Mouse (Mus musculus) kidney, postnatal 25 days (tissue): ENCODE data around the gene Zfhx2.

Experiments
- DNase-seq, 2 experiments: peaks; one replicate each; pipeline ENCODE4 v3.0.0; 2021; ENCODE audit warnings: mixed read lengths in 2 of 2

Gene Zfhx2

DNA sequence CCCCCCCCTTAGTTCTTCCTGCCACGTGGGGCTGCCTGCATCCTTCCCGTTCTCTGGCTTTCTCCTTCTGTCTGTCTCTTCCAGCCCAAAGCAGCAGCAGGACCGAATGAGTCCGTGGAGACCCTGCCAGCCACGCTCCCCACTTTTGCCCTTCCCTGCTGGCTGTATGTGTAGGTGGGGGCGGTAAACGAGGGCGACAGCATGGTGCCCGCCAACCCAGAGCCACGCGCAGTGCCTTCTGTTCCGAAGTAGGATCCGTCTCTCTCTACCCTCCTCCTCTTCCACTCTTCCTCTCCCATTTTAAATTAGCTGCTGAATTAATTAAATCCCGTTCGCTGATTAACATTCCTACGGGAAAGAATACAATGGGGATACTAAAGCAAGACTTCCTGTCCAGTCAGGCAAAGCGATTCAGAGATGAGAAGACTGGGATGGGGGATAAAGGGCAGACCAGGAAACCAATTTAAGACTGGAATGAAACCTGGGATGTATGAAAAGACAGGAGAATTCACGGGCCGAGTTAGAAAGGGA is 59.4 kb downstream of the Zfhx2 start:
- DNase-seq, result no peak

DNA sequence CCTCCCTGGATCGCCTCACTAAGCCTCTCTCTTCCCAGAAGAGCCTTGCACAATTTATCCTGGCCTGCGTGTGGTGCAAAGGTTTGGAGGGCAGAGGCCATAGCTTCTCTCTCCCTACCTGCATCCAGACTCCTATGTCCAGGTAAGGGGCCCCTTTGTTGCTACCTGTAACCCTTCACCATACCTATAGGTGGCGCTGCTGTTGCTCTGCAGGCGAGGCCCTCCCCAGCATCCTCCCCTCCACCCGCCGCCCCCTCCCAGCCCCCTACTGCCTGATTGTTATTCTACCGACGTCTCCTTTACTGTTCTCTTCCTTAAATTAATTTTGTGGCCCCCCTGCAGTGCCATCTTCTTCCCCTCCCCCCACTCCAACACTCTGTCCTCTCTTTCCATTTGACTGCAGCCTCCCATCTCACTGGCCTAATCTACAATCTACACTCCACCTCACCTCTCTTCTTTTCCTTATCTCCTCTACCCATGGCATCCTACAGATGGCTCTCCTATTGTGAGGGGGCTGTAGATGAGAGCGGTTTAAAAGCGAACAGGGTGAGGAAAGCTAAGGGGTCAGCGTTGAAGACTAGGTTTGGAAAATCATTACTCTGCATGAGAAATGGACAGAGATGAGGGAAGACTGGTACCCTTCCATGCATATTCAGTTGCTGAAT is 63.0 kb downstream of the Zfhx2 start:
- peak; percentile 18 to 35 for DNase-seq

DNA sequence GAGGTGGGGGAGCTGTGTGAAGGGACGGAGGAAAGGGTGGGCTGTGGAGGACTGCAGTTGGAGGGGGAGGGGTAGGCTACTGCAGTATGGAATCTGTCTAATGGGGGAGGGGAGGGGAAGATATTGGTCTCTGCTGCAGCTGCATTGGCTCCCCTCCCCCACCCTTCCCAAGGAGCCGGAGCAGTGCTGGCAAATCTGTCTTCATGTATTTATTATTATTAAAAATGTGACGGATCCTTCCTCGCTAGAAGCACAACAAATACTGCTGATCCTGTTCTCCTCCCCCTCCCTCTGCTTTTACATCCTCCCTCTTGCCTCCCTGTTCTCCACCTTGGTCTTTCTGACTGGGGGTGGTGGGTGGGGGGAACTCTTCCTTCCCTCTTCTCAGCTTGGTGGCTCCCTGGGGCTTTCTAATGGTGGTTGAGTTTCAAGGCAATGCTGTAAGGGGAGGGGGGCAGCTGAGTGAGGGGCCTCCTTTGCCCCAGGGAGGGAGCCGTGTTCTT is 63.7 kb downstream of the Zfhx2 start:
- DNase-seq, result no peak

DNA sequence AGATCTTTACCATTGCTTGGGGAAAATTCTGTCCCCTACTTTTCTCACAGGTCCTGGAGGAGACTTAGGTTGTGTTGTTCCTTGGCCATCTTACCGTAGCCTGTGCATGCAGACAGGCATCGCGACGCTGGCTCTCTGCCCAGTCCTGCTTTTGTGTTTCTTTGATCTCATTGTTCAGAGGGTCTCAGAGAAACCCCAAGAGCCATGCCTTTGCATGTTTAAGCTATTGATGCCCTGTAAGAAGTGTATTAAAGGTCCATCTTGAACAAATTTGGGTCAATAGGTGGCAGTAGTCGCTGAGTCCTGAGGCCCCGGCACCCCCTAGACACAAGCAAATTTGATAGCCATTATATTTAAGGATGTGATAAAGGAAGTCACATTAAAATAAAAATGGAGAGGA is 64.5 kb downstream of the Zfhx2 start:
- DNase-seq, result no peak

DNA sequence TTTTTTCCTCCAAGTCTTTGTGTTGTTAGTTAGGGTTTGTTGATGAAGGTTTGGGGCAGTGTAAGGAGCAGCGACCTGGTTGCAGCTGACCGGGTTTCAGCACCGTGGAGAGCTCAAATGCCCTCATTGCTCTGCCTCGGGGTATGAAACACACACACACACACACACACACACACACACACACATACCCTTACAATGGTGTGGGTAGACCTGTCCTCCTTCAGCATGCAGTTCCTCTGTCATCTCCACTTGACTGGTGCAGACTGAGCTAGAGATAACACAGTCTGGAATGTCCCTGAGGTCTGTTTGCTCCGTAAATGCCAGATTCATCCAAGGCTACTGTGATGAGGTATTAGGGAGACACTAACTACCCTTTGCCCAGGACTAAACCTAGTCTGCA is 64.9 kb downstream of the Zfhx2 start:
- DNase-seq, result peak; percentile 60 to 76

DNA sequence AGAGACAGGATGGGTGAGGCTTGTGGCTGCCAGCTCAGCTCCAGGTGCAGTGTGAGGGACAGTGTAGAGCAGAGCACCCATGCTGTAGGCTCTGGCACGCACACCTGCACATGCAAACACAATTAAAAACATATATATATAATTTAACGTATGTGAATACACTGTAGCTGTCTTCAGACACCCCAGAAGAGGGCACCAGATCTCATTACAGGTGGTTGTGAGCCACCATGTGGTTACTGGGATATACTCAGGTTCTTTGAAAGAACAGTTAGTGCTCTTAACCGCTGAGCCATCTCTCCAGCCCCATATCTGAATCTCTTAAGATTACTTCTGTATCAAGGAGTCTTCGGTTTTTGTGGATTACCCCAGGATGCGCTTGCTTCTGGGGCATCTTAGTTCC is 66.6 kb downstream of the Zfhx2 start:
- DNase-seq, result no peak

DNA sequence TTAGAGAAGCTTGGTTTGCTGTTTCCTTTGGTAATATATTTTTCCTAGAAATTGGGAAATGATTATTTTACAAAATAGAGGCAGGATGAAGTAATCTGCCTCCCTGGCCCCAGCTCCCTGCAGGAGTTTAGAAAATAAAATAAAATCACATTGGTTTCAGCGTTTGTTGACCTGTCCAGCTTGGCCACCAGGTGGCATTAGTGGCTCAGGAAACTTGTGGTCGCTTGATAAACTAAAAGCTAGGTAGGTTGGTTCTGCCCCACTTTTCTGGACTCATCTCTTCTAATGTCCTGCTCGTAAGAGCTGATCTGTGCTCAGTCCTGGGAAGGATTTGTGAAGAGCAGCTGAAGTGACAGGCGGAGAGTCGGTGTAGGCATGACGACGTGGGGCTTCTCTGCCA is 67.9 kb downstream of the Zfhx2 start:
- peak; percentile 65 to 73 for DNase-seq

DNA sequence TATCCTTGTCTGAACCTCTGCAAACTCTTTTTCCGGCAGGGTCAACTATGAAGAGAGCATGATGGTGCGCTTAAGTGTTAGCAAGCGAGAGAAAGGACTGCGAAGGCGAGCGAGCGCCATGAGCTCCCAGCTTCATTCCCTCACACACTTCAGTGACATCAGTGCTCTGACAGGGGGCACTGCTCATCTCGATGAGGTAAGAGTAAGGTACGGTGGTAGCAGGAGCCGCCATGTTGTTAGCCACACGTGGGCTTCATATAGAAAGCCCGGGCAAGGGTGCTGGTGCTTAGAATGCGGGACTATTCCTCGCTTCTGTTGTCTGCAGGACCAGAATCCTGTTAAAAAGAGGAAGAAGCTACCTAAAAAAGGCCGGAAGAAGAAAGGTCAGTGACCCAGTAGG is 69.1 kb downstream of the Zfhx2 start:
- no peak for DNase-seq

DNA sequence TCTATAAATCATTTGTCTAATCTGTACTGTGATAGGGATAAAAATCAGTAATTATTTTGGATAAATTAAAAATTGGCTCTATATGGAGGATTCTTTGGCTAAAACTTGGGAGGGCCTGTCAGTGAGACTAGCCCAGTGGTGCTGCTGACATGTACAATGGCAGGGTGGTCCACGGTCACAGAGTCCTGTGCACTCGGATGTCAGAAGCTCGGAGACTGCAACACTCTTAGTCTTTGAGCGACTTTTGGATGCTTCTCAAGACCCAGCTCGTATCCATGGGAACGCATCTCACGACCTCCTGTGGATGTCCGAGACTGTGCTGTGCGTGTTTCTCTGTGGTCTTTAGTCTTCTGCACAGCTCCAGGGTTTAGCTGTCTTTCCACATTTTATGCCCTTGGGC is 71.7 kb downstream of the Zfhx2 start:
- DNase-seq, result no peak

DNA sequence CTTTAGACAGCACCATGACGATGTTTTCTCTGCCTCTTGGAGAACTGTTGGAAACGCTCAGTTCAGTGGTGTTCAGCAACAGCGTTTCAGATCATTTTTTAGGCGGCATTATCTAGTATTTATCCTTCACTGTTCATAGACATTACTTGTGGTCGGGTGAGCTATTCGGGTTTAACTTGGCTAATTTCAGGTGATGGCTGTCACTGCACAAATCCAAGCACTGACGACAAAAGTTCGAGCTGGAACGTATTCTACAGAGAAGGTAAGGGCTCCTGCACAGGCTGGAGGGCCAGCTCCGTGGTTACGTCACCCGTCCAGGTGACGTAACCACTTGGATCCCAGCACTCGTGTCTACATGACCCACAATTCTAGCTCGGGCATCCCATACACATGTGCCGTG is 75.2 kb downstream of the Zfhx2 start:
- DNase-seq, result no peak

DNA sequence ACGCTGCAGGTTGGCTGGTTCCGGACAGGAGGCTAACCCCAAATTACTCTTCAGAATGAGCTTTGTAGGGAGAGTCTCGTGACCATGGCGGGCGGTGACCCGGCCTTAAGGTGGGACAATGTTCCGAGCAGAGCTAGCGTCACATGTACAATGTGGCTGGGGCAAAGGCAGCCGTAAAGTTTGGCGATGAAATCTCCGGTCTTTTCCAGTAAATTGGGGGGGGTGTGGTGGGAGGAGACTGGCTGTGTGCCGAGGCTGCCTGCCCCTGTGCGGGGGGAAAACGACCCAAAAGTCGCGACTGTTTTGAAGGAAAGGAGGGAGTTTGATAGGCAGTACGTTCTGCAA is 76.4 kb downstream of the Zfhx2 start:
- peak in 1 of 2 experiments; percentile 18 for DNase-seq

DNA sequence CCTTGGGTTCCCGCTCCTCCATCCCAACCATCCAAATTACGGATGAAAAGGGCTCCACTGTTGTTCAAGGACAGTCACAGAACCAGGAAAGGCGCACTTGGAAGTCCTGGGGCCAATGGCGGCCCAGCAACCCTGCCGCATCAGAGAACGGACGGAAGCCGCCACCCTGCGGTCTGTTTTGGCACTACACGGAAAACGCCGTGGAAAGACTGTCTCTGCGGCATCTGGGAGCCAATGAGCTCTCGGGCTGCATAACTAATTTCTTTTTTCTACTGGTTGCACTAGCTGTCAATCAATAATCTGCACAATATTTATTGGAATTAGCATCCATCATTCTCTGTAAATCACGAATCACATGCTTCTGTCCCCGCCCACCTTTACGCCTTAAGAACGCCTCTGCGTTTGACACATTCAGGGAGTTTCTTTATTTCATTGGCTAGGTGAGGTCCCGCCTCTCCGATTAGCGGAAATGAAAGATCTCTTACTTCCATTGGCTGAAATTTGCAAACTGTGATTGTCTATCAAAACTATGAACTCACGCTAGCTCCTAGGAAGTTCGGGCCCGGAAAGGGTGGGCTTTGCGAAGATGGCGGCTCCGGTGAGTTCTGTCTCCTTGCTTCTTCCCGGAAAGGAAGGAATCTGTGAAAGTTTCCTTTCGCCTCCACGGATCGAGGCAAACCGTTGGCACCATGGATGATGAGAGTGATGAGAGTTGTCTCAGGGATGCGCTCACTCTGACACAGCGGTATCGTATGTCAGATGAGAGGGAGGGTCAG is 76.9 kb downstream of the Zfhx2 start, which contains the start of gene Ngdn:
TSS of gene Ngdn (plus strand) at position 464 of the 776 bp plus-strand sequence.
- peak; percentile 98 for DNase-seq

DNA sequence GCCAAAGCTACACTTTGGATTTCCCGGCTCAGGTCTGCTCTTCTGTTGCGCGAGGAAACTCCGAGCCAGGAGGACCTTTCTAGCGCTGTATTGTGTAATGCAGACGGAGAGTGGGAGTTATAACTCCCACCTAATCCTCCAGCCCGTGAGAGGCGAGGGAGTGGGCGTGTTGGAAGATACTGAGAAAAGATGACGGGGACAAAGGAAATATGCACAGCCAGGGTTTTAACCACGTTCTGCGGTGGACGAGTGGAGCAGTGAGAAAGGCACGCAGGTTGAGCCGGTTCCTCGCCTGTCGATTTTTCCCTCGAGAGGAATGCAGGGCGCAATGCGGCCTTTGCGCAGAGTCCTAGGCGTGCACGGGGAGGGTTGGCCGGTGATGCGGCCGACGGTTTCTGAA is 77.5 kb downstream of the Zfhx2 start:
- DNase-seq, result no peak

DNA sequence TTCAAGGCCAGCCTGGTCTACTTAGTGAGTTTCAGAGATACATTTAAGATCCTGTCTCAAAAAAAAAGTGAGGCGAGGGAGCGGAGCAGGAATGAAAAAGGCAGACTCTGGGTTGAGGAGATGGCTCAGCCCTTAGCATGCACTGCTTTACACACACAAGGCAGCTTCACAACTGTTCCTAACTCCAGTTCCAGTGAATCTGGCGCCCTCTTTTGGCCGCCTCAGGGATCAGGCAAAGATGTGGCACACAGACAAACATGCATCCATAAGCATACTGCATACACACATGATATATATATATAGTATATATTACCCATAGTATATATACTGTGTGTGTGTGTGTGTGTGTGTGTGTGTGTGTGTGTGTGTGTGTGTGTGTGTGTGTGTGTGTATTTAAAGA is 81.0 kb downstream of the Zfhx2 start:
- DNase-seq, result peak in 1 of 2 experiments; percentile 34
